Mouse (Mus musculus): Measurements from ENCODE around the gene Grin1. TPM values are rescaled to one million over a fixed set of nuclear protein-coding genes. Genes with fewer than 3 reads are reported as not detected.

Grin1 gene
- polyA plus RNA-seq, 1 experiment from 2014 or later = 0.38 TPM

GRCm38 (mm10) chr2:25310969-25311368 is 8.0 kb downstream of the Grin1 start:
- 2% methylated on average over 22 of the region's 22 CpGs for WGBS
- H3K9me3 ChIP-seq = no peaks in the 10 kb centered on the region
- no peaks in the 10 kb centered on the region for H3K36me3 ChIP-seq
- H3K4me2 ChIP-seq = no peak overlapping the region
- H3K27me3 ChIP-seq = peaks cover 98% of the 10 kb centered on the region
- no peak overlapping the region for H3K4me3 ChIP-seq
- ATAC-seq (ENCODE audit: insufficient number of reproducible peaks, insufficient read depth, low FRiP score, low TSS enrichment, low read depth) = no peak
- H3K9ac ChIP-seq = no peak overlapping the region
- H3K27ac ChIP-seq = no peak overlapping the region
- no peaks in the 10 kb centered on the region for H3K4me1 ChIP-seq

DNA sequence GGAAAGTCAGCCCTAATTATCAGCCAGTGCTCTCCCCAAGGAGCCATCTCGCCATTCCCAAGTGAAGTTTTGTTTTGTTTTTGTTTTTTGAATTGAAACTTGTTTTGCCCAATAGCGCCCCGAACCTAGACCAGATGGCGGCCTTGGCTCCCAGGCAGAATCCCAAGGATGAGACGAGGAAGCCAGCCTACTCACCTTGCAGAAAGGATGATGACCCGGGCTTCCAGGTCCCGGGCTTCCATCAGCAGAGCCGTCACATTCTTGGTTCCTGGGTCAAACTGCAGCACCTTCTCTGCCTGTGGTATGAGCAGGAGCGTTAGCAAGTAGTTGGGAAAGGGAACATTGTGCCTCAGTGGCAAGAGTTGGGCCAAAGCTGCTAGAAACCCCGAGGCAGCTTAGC is 8.8 kb downstream of the Grin1 start:
- 53% methylated on average over 10 of the region's 10 CpGs for WGBS
- H3K4me1 ChIP-seq = peaks cover 5% of the 10 kb centered on the region
- no peak overlapping the region for H3K4me2 ChIP-seq
- H3K4me3 ChIP-seq = no peak overlapping the region
- no peak overlapping the region for H3K27ac ChIP-seq
- no peak overlapping the region for H3K9ac ChIP-seq
- H3K36me3 ChIP-seq = no peaks in the 10 kb centered on the region
- H3K27me3 ChIP-seq = peaks cover 98% of the 10 kb centered on the region
- no peaks in the 10 kb centered on the region for H3K9me3 ChIP-seq
- ATAC-seq (ENCODE audit: insufficient number of reproducible peaks, insufficient read depth, low FRiP score, low TSS enrichment, low read depth) = no peak

GRCm38 (mm10) chr2:25305587-25306359 is 13.2 kb downstream of the Grin1 start:
- no peak overlapping the region for H3K27ac ChIP-seq
- H3K9me3 ChIP-seq = no peaks in the 10 kb centered on the region
- no peaks in the 10 kb centered on the region for H3K36me3 ChIP-seq
- H3K4me2 ChIP-seq = peak overlapping the region; percentile 93
- H3K9ac ChIP-seq = peak overlapping the region; percentile 71
- H3K4me1 ChIP-seq = peaks cover 12% of the 10 kb centered on the region
- 47% methylated on average over 14 of the region's 14 CpGs for WGBS
- H3K4me3 ChIP-seq = peak overlapping the region; percentile 52
- peaks cover 67% of the 10 kb centered on the region for H3K27me3 ChIP-seq
- ATAC-seq (ENCODE audit: insufficient number of reproducible peaks, insufficient read depth, low FRiP score, low TSS enrichment, low read depth) = no peak

DNA sequence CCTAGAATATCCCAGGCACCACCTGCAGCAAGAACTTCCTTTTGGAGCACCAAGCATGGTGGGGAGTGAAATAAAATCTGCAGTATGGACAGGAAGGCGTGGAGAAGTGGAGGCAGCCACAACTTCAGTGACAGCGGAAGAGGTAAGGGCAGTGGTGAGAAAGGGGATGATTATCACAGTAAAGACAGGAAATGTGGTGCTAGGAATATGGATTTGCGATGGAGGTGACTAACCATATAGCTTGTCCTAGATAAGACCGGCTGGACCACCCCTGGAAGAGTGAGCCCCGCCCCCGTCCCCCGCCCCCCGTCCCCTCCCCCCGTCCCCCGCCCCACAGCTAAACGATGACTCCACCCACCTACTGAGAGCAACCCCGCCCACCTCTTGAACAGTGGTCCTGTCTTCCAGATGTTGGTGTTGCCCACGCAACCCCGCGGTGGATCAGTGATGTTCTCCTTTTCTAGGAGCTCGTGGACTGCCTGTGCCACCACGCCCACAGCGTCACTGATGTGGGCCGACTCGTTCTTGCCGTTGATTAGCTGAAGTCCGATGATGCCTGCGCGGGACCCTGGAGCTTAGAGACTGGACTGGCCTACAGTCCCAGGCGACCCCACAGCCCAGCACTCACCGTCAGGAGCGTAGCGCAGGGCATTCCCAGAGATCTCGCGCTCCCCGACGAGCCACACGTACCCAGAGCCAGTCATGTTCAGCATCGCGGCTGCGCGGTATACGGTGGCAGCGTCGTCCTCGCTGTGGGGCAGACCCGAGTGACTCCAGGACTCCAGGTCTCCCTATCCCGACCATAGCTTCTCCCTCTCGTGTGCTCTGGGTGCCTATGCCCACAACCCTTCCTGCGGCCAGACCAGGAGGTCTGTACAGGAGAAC is 14.1 kb downstream of the Grin1 start:
- no peak overlapping the region for H3K27ac ChIP-seq
- H3K9ac ChIP-seq = peak overlapping the region; percentile 71
- ATAC-seq (ENCODE audit: insufficient number of reproducible peaks, insufficient read depth, low FRiP score, low TSS enrichment, low read depth) = peak; percentile 37; the same call in 1 of the 2 replicates
- H3K4me1 ChIP-seq = peaks cover 12% of the 10 kb centered on the region
- 2% methylated on average over 45 of the region's 45 CpGs for WGBS
- H3K9me3 ChIP-seq = no peaks in the 10 kb centered on the region
- peak overlapping the region; percentile 52 for H3K4me3 ChIP-seq
- peak overlapping the region; percentile 93 for H3K4me2 ChIP-seq
- H3K27me3 ChIP-seq = peaks cover 58% of the 10 kb centered on the region
- no peaks in the 10 kb centered on the region for H3K36me3 ChIP-seq

- peak overlapping the region; percentile 52 for H3K4me3 ChIP-seq
- 64% methylated on average over 7 of the region's 7 CpGs for WGBS
These were observed 14.9 kb downstream of the Grin1 start for GRCm38 (mm10) chr2:25303931-25304656.

GRCm38 (mm10) chr2:25303452-25303851 is 15.5 kb downstream of the Grin1 start:
- Histone ChIP-seq H3K9me3 (no peaks in the 10 kb centered on the region), H3K27ac (no peak overlapping the region), H3K4me1 (peaks cover 12% of the 10 kb centered on the region), H3K4me2 (no peak overlapping the region), H3K36me3 (no peaks in the 10 kb centered on the region), H3K27me3 (peaks cover 45% of the 10 kb centered on the region), H3K4me3 (no peak overlapping the region), H3K9ac (no peak overlapping the region)
- WGBS = 70% methylated on average over 3 of the region's 3 CpGs
- ATAC-seq (ENCODE audit: insufficient number of reproducible peaks, insufficient read depth, low FRiP score, low TSS enrichment, low read depth) = no peak

More at GRCm38 (mm10) chr2:25303931-25304656, 14.9 kb downstream of the Grin1 start:
- Histone ChIP-seq H3K27ac (no peak overlapping the region), H3K27me3 (peaks cover 50% of the 10 kb centered on the region), H3K9ac (no peak overlapping the region), H3K4me2 (peak overlapping the region; percentile 93), H3K4me1 (peaks cover 12% of the 10 kb centered on the region), H3K9me3 (no peaks in the 10 kb centered on the region), H3K36me3 (no peaks in the 10 kb centered on the region)
- ATAC-seq (ENCODE audit: insufficient number of reproducible peaks, insufficient read depth, low FRiP score, low TSS enrichment, low read depth) = no peak

GRCm38 (mm10) chr2:25298046-25298445 is 20.9 kb downstream of the Grin1 start:
- ATAC-seq (ENCODE audit: insufficient number of reproducible peaks, insufficient read depth, low FRiP score, low TSS enrichment, low read depth) = no peak
- H3K27me3 ChIP-seq = peaks cover 58% of the 10 kb centered on the region
- WGBS = 78% methylated on average over 10 of the region's 10 CpGs

DNA sequence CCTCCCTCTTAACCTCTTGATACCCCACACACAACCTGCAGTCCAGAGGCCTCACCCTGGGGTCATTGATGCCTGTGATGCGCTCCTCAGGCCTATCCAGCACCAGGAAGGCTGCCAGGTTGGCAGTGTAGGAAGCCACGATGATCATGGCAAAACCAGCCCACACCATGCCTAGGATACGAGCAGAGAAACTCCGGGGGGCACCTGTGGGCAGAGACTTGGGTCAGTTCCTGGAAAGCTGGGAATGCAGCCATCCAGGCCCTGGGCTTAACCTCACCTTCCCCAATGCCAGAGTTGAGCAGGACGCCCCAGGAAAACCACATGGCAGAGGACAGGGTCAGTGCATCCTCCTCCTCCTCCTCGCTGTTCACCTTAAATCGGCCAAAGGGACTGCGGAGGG is 21.9 kb downstream of the Grin1 start:
- Histone ChIP-seq H3K27me3 (peaks cover 63% of the 10 kb centered on the region), H3K4me3 (no peak overlapping the region)
- 77% methylated on average over 8 of the region's 8 CpGs for WGBS

More at GRCm38 (mm10) chr2:25298046-25298445, 20.9 kb downstream of the Grin1 start:
- Histone ChIP-seq H3K4me2 (no peak overlapping the region), H3K36me3 (no peaks in the 10 kb centered on the region), H3K9me3 (no peaks in the 10 kb centered on the region), H3K4me1 (no peaks in the 10 kb centered on the region), H3K27ac (no peak overlapping the region), H3K4me3 (no peak overlapping the region), H3K9ac (no peak overlapping the region)

GRCm38 (mm10) chr2:25293706-25294105 is 25.3 kb downstream of the Grin1 start:
- Histone ChIP-seq H3K27me3 (peaks cover 97% of the 10 kb centered on the region), H3K4me1 (peaks cover 30% of the 10 kb centered on the region), H3K4me2 (no peak overlapping the region), H3K4me3 (no peak overlapping the region), H3K9me3 (no peaks in the 10 kb centered on the region), H3K27ac (no peak overlapping the region), H3K9ac (no peak overlapping the region), H3K36me3 (no peaks in the 10 kb centered on the region)
- no peak for ATAC-seq (ENCODE audit: insufficient number of reproducible peaks, insufficient read depth, low FRiP score, low TSS enrichment, low read depth)
- 71% methylated on average over 9 of the region's 9 CpGs for WGBS

More for the DNA sequence above, 21.9 kb downstream of the Grin1 start:
- Histone ChIP-seq H3K9ac (no peak overlapping the region), H3K36me3 (no peaks in the 10 kb centered on the region), H3K4me2 (no peak overlapping the region), H3K9me3 (no peaks in the 10 kb centered on the region), H3K27ac (no peak overlapping the region), H3K4me1 (peaks cover 7% of the 10 kb centered on the region)
- no peak for ATAC-seq (ENCODE audit: insufficient number of reproducible peaks, insufficient read depth, low FRiP score, low TSS enrichment, low read depth)

DNA sequence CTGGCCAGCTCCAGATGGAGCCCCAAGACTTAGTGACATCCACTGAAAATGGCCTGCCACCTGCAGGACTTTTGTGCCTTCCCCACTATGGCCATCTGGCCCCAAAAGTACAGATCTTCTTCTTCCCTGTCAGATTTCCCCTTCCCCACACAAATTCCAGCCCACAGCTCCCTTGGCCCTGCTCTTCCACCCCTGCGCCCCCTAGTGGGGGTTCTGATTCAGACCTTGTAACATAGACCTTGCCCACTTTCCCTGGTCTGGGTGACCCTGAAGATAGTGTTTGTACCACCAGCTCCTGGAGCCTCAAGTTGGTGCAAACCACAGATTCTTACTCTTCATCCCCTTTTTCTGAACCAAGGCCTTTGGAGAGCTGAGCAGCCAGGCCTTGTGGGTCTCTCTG is 26.1 kb downstream of the Grin1 start:
- ATAC-seq (ENCODE audit: insufficient number of reproducible peaks, insufficient read depth, low FRiP score, low TSS enrichment, low read depth) = no peak
- H3K4me3 ChIP-seq = no peak overlapping the region
- no peaks in the 10 kb centered on the region for H3K9me3 ChIP-seq
- WGBS = 5% methylated on average over 1 of the region's 1 CpGs
- H3K9ac ChIP-seq = peak overlapping the region; percentile 54; the same call in 1 of the 2 replicates
- H3K27ac ChIP-seq = no peak overlapping the region
- H3K36me3 ChIP-seq = no peaks in the 10 kb centered on the region
- H3K4me1 ChIP-seq = peaks cover 30% of the 10 kb centered on the region
- peaks cover 98% of the 10 kb centered on the region for H3K27me3 ChIP-seq
- H3K4me2 ChIP-seq = peak overlapping the region; percentile 60

GRCm38 (mm10) chr2:25292054-25292544 is 26.9 kb downstream of the Grin1 start:
- Histone ChIP-seq H3K27me3 (peaks cover 99% of the 10 kb centered on the region), H3K27ac (no peak overlapping the region), H3K4me3 (peak overlapping the region; percentile 40), H3K36me3 (no peaks in the 10 kb centered on the region), H3K4me1 (peaks cover 30% of the 10 kb centered on the region), H3K9me3 (no peaks in the 10 kb centered on the region), H3K9ac (peak overlapping the region; percentile 54), H3K4me2 (peak overlapping the region; percentile 60)
- no peak for ATAC-seq (ENCODE audit: insufficient number of reproducible peaks, insufficient read depth, low FRiP score, low TSS enrichment, low read depth)
- 4% methylated on average over 37 of the region's 43 CpGs for WGBS
